Mouse (Mus musculus): Measurements from ENCODE around the gene Amer2.

GRCm38 (mm10) chr14:60403228-60403627, 30.2 kb downstream of the Amer2 start:
- TF ChIP-seq ZC3H11A (IDR thresholded peaks at IDR 0.05; ENCODE audit: low read depth, low read length) (no peak), CTCF (conservative IDR thresholded peaks at IDR 0.05 in 1 of 2, IDR thresholded peaks at IDR 0.05 in 1 of 2; ENCODE audit: low read depth in 2 of 2, low read length in 2 of 2) (no peak), POLR2A (IDR thresholded peaks at IDR 0.05; ENCODE audit: low read depth, low read length) (no peak), ZMIZ1 (IDR thresholded peaks at IDR 0.05; ENCODE audit: low read depth, low read length) (no peak), EP300 (IDR thresholded peaks at IDR 0.05; ENCODE audit: low read length) (no peak), NELFE (IDR thresholded peaks at IDR 0.05; ENCODE audit: low read depth, low read length) (no peak), POLR2AphosphoS2 (IDR thresholded peaks at IDR 0.05; ENCODE audit: low read depth, low read length) (no peak), CHD2 (IDR thresholded peaks at IDR 0.05; ENCODE audit: low read length) (no peak), USF2 (conservative IDR thresholded peaks at IDR 0.05; ENCODE audit: low read depth, low read length) (no peak)

Data from CH12.LX (cell line).